Mouse (Mus musculus): ENCODE measurements around the gene Gas7.
A peak's percentile ranks its signal among the peaks of the same experiment; 100 is the strongest.

Gas7 gene

DNA sequence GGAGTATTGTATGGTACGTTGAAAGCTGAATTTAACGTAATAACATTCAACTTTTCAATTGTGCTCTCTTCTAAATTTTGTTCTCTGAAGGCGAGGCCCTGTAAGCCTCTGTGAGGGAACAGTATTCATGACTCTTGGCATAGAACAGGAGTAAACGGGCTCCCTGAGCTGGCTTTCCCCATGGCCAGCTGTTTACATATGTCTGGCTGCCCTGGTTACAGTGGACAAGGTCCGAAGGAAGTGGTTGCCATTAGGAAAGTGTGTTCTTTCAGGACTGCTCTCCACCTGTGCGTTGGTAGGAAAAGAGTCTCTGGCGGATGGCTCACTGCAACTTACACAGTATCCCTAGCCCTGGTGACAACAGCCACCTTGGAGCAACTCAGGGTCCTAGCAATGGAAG, 171.9 kb downstream of the Gas7 start:
- DNase-seq (ENCODE audit: low read depth), result no peak

DNA sequence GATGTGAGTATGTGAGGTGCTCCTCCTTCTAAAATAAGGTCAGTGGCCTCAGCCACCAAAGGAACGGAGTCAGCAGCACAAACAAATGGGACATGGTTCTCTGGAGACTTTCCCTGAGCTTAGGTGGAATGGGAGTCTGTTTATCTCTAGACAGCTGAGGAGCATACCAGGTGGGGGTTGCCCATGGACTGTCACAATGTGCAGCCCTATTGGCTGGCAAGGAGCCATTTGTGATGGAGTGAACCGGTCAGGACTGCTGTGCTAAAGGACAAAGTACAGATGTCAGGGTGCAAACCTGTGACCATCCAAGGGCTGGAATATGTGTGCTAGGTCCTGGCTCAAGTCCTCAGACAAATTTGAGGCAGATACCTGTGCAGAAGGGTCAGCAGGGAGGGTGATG, 173.3 kb downstream of the Gas7 start:
- DNase-seq (ENCODE audit: low read depth), result no peak

DNA sequence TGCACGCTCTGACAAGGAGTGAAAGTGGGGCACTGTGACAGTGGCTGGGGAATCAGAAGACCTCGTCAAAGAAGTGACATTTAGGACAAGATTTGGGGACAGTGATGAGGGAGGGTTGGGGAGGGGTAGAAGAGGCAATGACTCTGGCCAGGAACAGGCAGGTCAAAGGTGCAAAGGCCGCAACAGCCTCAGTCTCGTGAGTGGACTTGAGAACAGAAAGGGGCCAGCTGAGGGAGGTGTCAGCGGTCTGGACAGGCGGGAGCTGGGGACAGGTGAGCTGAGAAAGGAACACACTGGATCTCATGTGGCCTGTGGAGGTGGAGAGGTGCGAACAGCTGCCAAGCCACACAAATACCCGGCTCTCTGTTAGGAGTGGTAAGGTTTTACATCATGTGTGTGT, 177.7 kb downstream of the Gas7 start:
- no peak for DNase-seq (ENCODE audit: low read depth)

DNA sequence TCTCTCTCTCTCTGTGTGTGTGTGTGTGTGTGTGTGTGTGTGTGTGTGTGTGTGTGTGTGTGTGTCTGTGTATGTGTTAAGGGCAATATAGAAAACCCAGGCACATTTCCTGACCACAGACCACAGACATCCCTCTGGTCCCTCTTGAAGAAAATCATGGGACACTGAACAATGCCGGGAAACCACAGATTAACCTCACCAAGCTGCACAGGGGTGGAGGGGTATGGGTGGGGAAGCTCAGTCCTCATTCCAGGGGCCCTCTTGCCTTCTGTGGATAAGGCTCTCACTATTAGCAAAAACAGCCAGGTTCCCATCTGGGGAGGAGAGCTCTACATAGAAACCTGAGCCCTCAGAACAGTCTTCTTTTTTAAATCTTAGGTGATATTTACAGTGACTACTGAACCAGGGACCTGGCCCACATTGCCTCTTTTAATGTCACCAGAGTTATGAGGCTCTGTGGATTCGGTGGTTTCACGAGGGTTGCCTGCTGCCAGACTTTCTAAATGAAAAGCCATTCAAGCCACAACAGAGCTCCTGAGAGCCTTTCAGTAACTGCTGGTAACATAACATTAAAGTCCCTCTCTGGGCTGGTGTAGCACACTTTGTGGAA, 178.5 kb downstream of the Gas7 start:
- DNase-seq (ENCODE audit: low read depth), result no peak

DNA sequence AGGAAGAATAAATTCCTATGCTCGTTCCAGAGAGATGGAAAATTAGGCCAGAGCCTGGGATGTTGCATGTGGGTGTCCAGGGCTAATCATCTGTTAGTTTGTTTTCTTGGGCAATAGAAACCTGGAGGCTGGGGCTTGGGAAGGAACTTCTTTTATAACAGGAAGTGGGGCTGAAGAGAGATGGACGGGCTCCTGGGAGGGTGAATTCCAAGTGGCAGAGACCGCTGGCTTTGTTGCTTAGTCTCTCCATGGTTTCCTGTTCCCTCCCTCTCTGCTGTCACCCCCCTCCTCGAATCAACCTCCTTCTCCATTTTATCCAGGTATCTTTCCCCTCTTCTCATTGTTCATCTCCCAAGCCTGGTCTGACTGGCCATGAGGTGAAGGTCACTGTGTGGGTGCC, 181.0 kb downstream of the Gas7 start:
- DNase-seq (ENCODE audit: low read depth), result no peak

DNA sequence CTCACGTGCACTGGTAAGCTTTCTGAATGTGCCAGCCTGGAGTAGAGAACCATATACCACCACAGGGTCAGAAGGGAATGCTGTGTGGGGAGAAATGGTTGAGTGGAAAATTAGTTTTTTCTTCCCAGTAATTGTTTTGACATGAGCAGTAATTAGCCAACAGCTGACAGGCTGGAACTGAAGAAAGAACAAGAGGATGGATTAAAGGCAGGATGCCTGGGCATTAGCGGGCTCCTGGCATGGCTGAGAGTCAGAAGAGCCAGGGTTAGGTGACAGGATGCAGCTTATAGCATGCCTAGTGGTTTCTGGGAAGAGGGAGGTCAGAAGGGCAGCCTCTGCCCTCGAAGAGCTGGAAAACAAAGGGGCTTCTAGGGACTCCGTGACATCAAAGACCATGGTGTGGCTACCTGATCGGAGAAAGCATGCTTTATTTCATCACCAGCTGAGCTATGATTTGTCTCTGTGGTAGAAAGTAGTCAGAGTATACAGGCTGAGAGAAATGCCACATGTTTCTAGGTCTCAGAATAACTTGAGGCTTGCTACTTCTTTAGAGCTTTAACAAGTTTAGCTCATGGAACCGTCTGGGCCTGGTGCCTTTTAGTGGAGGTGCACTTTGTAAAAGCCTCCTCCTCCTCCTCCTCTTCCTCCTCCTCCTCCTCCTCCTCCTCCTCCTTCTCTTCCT, 181.8 kb downstream of the Gas7 start:
- no peak for DNase-seq (ENCODE audit: low read depth)

DNA sequence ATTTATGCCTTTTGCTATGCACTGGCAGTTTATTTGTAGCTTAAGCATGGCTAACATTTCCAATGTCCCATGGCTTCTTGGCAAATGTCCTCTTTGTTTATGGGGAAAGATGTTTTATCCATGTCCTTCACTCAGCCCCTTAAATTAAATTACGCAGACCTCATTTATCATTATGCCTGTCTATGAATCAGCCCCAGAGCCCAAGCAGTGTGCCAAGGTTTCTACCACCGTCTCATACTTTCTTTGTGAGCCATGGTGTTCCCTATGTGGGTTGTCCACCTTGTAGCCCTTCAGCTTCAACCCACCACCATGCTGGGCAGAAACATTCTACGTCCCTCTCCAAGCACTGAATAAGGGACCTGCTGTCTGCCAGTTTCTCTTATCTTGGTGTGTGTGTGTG, 183.2 kb downstream of the Gas7 start:
- no peak for DNase-seq (ENCODE audit: low read depth)

DNA sequence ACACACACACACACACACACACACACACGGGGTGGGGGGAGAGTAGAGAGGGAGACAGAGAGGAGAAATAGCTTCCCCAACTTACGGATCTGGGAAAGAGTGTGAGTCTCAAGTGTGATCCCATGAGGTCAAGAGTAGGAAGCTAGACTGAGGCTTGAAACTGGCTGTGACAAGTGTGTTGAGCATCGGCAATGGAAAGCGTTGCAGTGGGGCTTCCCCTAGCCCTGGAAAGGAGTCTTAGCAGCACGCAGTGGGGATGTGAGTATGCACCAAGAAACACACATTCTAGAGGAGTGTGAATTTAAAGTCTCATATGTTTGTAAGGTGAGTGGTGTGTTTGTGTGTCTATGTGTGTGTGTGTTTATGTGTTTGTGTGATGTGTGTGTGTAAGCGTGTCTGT, 185.1 kb downstream of the Gas7 start:
- DNase-seq (ENCODE audit: low read depth), result no peak

DNA sequence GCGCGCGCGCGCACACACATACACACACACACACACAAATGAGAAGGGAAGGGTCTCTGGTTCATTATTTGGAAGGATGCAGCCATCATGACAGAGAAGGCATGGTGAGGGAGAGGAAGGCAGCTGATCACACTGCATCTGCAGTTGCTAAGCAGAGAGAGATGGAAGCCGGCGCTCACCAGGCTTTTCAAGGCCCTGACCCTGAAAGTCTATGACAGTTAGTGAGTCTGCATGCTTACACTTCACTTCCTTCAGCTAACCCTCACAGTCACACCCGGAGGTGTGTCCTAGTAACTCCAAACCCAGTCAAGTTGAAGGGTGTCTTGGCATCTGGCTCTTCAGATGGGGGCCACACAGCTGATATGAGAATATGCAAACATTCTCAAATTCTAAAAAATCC, 187.2 kb downstream of the Gas7 start:
- DNase-seq (ENCODE audit: low read depth), result no peak

DNA sequence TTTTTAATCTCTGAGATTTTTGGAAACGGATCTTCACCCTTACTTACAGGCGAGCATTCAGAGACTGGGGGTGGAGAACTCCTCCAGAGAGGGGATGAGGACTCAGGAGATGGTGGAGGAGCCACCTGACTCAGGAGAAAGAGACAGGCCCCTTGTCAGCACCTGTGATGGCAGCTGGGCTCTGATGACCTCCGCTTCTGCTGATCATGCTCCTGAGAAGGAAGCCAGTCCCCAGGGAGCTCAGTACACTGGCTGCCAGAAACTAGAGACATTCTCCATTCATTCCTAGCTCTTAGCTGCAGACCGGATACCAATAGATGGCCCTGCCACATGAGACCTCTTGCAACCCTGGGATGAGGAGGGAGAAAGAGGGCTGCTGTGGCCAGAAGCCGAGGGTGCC, 187.6 kb downstream of the Gas7 start:
- DNase-seq (ENCODE audit: low read depth), result no peak

DNA sequence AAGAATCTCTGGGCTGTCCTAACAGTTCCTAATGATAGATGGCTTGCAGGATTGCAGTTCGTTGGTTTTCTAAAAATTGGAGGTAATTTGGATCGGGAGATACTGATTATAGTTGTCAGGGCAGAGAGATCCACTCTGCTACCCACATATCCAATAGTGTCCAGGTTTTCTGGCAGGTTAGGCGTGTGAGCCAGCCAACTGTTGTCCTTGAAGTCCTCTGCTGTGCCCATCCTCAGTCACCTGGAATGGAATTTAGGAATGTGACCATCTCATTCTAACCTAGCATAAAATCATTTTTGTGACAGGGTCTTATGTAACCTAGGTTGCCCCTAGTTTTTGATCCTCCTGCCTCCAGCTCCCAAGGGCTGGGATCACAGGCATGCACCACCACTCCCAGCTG, 188.2 kb downstream of the Gas7 start:
- no peak for DNase-seq (ENCODE audit: low read depth)

DNA sequence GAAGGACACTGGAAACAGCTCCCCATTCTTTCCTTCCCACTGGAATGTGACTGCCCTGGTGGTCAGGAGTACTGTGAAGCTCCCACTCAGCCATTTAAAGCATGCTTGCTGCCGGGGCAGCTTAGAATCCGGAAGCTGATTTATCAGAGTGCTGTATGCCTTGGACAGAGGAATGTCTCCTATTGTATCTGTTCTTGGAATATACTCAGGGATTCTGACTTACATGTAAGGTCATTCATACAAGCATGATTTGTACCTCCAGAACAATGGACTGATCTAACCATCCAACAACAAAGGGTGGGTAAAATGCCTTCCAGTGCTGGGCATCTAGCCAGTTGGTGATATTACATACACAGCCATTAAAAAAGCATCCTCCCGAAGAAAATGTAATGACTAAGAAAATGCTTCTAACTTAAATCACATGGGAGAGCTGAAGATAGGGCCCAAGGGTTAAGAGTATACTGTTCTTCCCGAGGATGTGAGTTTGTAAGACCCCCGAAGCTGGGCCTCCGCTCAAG, 189.5 kb downstream of the Gas7 start:
- no peak for DNase-seq (ENCODE audit: low read depth)

DNA sequence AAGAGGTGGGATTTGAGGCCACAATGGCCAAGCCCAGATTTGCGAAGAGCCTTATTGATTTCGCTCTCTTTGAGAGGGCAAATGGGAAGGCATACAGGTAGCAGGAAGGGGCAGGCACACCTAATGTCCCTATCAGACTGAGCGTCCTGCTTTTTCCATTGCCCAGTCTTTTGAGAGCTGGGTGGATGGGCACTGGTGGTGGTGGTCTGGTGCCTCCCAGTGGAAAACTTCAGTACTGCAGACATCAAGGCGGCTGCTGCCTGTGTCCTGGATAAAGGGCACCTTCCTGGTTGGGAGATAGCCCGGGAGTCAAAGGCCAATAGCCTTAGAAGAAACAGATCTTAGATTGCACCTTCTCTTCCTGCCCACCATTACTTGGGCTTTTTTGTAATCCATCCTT, 192.5 kb downstream of the Gas7 start:
- DNase-seq (ENCODE audit: low read depth), result peak; percentile 59

DNA sequence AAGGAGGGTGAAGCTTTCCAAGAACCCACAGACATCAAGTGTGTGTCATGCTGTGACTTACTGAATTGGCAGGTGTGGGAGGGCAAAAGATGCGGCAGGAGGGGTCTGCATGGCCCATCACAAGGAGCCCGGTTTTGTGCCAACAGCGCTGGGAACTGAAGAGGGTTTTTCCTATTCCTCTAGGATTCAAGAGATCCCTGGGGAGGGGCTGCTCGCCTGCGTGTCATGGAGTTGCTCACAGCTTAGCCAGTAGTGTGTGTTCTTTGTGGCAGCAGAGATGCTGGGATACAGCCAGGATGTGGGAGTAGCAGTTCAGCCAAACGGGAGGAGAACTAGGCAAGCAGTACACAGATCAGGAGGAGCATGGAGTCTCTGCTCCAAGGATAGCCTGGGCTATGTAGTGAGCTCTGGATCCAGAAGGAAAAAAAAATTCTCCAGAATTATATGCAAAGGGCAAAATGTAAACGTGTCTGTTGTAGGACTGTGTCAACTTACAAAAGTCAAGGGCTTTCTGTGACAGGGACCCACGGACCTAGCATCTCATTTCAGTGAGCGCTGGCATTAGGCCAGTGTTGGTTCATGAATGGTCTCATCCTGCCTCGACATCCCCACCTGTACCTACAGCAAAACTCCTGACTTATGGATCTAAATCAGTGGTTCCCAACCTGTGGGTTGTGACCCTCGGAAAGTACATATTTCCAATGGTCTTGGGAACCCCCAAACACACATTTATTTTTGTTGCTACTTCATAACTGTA, 193.6 kb downstream of the Gas7 start:
- DNase-seq (ENCODE audit: low read depth), result no peak

DNA sequence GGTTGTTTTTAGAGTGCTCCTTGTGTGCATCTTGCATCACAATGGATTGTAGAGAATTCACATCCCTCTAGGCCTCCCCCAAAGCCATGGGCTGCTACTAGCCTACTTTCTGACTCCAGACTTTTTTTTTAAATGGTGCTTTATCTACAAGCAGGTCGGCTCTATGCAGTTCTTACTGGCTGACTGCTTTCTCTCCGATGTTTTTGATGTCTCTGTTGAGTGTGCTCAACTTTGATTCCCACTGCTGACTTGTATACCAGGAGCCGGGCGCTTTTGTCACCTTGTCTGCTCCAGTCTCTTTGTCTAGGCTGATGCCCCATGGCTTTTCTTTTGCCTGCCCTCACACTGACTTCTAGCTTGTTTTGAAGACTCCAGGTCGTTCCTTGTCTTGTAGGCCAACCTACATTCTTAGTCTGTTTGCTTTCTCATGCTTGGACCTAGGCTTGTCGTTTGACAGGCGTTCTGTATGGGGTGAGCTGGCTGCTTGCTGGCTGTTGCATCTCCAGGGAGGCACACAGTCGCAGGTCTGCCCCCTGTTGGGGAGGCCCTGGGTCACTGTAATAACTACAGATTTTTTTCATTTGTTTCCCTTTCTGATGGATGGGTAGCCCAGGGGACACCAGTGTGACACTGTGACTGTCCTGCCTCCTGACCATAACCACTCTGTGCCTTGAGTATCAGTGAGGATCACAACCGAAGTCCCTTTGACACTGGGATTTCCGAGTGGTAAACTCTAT, 194.9 kb downstream of the Gas7 start:
- no peak for DNase-seq (ENCODE audit: low read depth)

DNA sequence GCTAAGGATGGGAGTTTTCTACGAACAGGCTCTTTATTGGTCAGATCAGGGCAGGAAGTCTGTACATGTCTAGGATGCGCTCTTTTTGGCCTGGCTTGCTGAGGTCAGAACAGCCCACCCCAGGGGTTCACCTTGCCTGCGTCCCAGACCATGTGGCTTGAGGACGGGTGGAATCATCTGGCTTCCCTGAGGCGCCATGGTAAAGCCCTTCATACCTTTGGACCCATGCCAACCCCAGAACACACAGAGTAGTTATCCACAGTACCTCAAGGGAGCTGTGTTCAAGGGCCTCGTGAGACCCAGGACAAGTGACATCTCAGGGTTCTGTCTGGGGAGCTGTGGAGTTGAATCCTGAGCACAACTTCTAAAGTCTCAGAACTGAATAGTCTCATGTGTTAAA, 196.5 kb downstream of the Gas7 start:
- no peak for DNase-seq (ENCODE audit: low read depth)

DNA sequence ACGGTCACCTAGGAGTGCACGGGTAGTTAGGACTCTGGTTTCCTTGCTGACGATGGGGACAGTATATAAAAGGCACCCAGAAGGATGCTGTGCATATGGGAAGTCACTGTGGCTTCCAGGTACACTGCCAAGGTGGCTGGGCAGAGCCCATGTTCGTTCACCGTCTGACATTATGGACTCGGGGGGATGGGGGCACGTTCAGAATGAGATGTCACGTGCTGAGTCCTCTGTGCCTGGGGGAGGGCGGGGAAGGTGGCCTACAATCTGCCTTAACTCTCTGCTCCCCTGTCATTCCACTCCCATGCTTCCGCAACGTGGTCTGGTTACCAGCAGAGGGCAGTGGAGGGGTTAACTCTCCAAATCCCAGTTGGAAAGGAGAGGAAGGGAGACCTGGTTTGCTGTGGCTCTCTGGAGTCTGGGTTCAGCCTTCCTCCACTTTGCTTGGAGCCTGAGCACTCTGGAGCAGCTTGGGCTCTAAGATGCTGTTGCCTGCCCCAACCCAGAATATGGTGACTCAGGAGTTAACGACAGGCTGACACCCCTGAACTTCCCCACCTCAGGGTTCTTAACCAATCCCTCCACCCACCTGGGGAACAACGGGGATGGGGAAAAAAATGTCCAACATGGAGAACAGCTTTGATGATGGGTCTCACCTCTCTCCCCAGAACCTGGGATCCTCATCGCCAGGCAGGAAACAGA, 197.1 kb downstream of the Gas7 start:
- peak; percentile 20 for DNase-seq (ENCODE audit: low read depth)

DNA sequence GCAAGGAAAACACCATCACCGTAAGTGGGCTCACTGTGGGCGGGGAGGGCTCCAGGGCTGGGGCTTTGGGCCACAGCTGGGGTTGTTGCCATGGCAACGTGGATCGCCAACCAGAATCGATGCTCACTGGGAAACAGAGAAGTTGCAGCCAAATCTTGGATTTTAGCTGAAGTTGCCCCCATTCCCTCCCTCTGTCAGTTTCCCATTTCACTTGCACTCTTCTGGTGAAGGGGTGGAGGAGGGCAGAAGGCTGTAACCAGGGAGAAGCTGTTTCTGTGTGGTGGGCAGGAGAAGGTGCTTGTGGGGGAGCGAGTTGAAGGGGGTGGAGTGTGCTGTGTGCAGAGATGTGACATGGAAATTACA, 197.6 kb downstream of the Gas7 start:
- no peak for DNase-seq (ENCODE audit: low read depth)

DNA sequence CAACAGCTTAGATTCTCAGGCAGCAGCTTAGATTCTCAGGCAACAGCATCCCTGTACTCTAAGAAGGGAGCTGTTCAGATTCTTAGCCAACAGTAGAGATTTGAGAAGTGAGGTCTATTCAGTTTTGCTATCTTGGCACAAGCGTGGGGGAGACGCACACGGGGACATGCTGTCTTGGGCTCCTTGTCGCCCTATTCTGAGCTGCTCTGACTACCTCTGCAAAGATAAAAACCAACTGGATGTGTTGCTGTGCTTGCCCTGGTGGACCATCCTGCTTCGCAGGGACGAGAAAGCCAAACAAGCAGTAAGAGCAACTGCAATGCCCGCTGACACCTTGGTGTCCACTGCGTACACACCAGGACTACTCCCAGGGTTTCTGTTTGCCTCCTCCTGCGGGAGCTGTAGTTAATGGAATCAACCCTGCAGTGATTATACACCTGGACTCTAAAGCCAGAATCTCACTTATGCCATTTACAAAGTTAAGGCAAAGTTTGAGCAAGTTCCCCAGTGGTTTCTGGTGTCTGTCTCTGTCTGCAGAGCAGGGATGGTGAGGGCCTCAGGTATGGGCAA, 198.4 kb downstream of the Gas7 start:
- no peak for DNase-seq (ENCODE audit: low read depth)

DNA sequence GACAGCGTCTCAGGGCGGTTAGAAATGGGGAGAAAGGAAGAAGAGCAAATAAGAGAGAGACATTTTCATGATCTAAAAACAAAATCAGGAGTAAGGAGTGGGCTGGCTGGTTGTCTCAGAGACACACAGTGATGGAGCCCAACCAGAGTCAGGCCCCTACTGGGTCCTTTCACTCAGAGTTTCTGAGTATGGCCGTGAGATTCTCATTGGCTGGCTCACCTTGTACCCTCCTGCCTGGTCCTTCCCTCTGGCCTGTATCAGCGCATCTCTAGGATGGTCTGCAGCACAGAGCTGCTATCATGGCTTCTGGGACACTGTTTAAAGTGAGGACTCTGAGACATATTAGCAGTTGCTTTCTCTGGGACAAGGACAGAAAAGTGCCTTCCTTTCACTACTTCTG, 199.3 kb downstream of the Gas7 start:
- DNase-seq (ENCODE audit: low read depth), result no peak

DNA sequence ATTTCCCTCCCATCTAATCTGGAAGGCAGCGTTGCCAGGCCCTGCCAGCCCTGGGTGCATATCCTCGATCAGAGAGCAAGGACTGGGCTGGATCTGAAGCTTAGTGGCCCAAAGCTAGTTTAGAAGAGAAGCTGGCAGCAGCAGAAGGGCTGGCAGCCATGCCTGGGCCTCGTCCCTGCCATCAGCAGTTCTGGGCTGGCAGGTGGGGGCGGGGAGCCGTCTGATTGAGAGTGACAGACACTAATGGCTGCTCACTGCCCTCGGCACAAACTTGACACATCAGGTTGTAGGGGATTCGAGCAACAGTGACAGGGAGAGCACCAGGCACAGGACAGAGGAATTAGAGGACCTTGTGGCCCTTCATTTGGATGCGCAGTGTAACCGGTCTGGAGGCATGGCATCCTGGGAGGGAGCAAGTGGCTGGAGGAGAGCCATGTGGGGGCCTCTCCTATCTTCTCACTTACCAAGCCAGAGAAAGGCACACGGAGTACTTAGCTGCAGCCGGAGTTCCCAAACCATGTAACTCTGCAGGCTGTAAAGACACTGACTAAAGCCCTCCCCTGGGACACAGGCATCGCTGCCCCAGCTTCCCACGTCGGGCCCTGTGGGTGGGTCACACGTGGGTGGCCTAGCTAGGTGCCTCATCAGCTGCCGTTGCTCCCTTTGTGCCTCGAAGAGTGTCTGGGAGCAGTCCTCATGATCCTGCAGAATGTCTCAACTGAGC, 200.2 kb downstream of the Gas7 start:
- no peak for DNase-seq (ENCODE audit: low read depth)

Measured in induced T-regulatory cell, adult 2 months (primary cell).